Mouse (Mus musculus): ENCODE data around the gene Tspear.

DNA sequence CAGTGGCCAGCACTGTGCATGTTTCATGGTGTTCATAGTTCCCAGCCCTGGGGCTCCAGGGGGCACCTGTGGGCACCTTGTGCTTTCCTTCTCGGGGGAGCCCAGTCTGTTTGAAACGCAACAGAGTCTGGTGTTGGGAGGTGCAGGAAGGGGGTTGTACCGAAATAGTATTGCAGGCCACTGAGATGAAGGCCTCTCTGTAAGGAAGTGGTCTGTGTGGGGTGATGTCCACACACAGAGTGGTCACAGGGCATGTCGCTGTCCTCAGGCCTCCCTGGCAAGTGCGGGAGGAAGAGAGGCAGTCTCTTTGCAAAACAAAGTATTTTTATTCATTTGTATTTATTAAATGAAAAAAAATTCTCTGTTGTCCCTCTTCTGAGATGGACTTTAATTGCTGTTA lies 40.8 kb upstream of the Tspear start:
- TF ChIP-seq POLR2A (IDR thresholded peaks at IDR 0.05; ENCODE audit: low read depth, low read length) (no peak), CTCF (IDR thresholded peaks at IDR 0.05; ENCODE audit: extremely low read depth, insufficient read depth, insufficient read length, insufficient replicate concordance) (no peak)
